Mouse (Mus musculus) forelimb bud, embryonic 11.5 days (tissue): ENCODE measurements around the gene Slc6a9.

Source experiments
- DNase-seq: peaks from one replicate; pipeline ENCODE4 v3.0.0-alpha.2; 2012; ENCODE audit warnings: low read depth, low spot score

Gene Slc6a9

DNA sequence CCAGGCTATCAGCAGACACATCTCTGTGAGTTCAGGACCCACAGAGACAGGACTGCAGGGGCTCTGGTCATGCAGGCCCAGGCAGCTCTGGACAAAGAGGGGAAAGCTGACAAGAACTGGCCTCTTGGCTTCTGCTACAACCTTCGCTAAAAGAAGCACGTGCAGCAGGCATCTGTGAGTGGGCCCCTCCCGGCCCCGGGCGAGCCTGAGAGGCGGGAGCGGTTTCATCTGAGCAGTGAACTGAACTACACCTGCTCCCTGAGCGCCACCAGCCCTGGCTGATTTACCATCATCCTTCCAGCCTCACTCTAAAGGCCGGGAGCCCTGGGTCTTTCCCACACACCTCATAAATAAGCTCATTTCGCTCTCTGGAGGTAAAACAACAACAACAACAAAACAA lies 44.0 kb downstream of the Slc6a9 start:
- no peak for DNase-seq

DNA sequence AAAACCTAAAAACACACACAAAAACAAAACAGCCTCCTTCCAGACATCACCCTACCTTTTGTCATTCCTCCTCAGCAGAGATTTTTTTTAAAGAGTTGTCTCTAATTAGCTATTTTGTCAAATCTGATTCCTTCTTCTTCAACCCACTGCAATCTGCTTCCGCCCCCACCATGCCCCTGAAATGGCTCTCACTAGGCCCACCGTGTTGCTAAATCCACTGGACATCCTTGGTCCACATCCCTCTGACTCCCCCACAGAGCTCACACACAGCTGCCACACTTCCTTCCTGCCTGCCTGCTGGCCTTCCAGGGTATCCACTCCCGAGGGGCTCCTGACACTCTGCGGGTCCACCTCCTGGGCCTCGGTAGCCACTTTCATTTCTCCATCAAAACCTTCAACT lies 44.4 kb downstream of the Slc6a9 start:
- DNase-seq = no peak

DNA sequence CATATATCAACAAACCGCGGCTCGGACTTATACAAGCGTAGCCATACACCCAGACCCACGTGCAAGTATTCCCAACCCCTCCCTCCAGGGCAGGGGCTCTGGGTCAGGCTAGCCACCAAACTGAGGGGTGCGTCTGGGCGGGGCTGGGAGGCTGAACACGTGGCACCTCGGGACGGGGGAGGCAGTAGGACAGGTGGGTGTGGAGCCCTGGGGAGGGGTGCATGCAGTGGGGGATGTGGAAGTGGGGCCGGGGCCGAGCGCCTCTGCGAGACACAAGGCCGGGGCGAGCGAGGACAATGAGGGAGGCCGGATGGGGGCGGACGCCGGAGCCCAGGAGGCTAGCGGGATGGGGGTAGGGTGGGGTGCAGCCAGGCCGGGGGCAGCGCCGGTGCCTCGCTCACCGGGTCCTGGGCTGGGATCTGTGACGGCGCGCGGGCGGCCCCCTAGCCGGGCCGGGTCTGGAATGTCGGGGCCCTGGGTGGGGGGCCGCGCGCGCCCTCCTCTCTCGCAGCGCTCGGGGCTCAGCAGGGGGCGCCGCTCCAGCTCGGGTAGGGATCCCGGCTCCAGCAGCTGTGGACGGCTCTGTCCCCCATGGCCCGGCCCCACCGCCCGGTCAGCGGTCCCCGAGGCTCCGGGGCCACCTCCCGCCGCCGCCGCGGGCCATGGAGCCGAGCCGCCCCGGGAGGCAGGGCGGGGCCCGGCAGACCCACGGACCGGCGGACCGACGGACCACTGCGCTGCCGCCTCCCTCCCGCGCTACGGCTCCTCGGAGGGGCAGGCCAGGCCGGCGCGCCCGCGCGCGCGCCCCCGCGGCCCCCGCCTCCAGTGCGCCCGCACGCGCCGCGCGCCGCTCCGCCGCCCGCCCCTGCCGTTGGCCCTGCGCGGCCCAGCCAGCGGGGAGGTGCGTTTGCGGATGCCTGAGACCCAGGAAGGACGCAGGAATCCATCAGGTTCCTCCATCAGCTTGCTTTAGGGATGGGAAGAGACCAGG lies 48.7 kb downstream of the Slc6a9 start, which contains the start of gene B4galt2:
B4galt2 (minus strand) TSS at position 787 of the 991 bp plus-strand sequence.
- DNase-seq = no peak

DNA sequence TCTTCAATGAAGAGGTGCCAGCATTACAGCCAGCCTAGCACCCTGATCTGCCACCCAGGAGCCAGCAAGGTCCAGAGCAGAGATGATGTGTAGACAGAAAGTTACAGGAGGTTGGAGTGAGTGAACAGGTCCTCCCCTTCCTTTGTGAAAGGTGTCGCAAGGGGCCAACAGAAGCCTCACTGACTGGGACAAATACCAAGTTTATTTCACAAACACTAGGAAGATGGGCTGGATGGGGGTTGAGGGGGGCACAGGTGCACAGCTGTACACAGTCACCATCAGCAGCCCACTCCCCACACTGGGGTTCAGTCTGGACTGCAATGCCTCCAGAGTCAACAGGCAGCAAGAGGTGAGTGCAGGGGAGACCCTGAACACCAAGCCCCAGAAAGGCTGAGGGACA lies 49.8 kb downstream of the Slc6a9 start:
- DNase-seq = no peak

DNA sequence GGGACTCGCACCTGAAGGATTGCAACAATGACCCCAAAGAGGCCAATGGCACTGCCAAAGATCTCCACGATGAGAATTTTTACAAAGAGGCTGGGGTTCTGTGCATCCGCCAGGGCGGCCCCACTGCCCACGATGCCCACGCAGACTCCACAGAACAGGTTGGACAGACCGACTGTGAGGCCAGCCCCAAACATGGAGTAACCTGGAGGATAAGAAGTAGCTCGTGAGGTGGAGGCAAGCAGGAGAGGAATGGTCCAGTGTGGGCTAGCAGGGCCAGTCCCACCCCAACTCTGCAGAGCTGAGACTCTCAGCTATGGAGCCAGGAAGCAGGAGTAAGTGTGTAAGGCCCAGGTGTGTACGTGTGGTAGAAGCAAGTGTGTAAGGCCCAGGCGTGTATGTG lies 50.8 kb downstream of the Slc6a9 start:
- no peak for DNase-seq

DNA sequence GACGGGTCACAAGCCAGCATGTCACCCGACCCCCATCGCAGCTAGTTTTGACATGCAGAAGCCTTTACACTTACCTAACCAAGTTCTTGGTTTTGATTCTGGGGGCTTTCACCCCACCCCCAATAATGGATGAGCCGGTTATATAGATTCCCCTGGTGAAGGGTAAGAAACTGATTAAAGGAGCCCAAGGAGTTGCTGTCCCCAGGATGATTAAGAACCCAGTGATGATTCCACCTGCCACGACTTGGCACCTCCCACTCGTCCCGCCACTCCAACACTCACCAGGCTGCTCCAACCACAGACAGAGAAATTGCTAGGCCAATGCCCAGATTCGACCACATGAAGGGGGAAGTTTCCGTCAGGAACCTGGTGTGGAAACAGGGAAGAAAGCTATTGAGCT lies 51.7 kb downstream of the Slc6a9 start:
- no peak for DNase-seq

DNA sequence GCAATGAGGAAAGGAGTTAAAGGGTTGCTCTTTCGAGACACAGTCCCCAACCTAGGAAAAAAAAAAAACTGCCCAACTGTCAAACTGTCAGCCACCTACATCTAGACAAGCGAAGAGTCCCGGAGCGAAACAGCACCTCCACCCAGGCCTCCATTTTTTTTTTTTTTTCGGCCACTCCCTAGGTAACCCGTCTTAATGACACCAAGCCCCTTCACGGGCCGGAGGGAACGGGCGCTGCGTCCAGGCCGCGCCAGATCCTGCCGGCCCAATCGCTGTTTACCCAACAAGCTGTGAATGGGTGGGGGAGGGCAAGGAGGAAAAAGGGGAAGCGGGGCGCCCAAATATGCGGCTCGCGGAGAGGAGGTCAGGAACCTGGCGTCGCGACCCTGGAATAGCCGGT lies 52.3 kb downstream of the Slc6a9 start:
- no peak for DNase-seq

DNA sequence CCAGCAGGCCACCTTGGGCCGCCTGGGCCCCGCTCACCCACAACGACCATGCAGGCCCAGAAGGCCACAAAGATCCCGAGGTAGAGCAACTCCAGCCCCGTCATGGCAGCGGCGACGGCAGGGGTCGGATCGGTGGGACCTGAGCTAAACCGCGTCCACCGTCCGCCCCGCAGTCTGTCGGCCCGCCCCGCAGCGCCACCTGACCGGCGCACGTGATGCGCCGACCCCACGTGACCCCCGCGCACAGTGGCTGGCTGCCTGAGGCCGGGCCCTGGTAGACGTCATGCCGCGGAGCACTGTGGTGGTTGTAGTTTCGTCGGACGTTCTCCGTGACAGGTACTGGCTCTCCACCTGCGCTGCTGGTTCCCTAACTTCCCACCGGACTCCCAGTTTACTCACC lies 52.8 kb downstream of the Slc6a9 start, which contains the start of gene Atp6v0b:
Atp6v0b (minus strand) TSS at position 201 of the 400 bp plus-strand sequence.
- DNase-seq = peak; percentile 87

DNA sequence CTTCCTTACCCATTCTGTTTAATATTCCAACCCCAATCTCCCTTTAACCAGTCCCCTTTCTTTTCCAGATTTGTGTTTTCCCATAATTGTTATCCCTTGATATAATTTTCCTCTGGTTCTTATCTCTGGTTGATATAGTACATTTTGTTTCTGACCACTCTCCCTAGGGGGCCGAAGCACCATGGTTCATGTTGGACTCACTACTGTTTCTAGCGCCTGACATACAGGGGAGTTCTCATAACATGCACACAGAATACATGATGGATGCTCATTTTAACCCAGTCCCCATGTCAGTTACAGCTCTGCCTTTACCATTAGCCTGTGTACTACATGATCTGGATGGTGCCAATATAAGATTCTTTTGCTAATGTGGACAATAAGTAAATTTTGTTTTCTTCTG lies 53.6 kb downstream of the Slc6a9 start:
- no peak for DNase-seq

DNA sequence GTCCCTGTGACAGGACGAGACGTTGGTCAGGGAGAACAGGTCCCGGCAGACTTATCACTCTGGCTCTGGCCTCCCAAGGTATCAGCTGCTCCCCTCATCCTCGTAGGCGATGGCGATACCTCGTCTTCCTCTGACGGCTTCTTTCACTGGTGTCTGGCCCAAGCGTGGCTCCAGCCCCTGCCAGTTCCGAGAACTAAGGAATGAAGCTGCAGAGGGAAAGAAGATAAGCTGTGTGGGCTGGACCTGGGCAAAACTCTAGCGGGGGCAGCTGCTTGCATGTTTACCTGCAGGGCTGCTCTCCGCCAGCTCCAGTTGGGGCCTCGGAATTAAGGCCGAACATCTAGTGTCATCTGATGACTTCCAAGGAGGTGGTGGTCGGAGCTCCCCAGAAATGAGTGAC lies 55.2 kb downstream of the Slc6a9 start:
- DNase-seq = no peak

DNA sequence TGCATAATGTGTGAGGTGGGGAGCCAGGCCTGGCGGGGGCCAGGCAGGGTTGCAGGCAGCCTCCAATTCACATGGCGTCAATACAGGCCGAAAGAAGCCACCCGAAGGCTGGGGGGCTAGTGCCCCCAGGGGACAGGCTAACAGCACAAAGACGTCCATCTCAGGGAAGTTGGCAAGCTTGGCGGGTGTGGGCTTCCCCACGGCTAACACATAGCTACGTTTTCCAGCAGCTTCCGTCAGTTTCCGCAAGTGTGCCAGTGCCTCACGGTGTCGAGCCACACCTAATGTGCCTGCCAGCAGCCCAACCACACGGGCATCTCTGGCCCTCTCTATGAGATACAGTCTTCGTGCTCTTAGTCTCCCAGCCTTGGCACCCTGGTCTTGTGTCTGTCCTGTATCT lies 55.7 kb downstream of the Slc6a9 start:
- no peak for DNase-seq

DNA sequence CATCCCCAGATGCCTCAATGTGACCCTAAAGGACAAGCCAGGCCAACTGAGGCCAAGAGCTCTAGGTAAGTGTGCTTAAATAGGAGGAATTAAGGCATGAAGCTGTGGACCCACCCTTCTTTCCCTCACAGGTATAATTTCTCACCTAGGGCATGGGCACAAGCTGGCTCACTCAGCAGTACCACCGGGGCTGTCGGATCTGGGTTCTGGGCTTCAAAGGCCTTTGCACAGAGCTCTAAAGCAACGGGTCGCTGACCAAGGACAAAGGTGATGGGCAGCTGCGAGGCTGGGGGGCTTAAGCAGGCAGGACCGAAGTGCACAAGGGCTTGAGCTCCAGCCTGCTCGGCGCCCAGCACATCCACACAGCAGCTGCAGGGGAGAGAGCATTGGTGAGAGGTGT lies 56.4 kb downstream of the Slc6a9 start:
- DNase-seq = no peak

DNA sequence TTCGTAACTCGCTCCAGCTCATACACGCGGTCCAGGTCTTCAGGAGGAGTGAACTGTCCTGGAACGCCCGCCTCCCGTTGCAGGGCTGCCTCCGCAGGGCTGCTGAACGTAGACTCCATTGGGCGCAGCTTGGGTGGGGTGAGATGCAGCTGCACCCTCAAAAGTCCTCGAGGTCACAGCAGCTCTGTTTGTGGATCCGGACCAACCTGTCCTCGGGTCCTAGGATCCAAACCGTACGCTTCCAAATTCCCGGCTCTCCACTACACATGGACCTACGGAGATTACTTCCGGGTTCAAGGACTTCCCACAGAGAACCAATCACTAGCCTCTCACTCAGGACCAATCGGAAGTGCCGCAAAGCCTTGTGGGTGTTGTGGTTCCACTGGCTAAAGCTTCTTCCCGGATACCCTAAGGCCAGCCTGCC lies 57.4 kb downstream of the Slc6a9 start, which contains the start of gene Dph2:
Dph2 (minus strand) TSS at position 295 of the 424 bp plus-strand sequence.
- peak; percentile 90 for DNase-seq

DNA sequence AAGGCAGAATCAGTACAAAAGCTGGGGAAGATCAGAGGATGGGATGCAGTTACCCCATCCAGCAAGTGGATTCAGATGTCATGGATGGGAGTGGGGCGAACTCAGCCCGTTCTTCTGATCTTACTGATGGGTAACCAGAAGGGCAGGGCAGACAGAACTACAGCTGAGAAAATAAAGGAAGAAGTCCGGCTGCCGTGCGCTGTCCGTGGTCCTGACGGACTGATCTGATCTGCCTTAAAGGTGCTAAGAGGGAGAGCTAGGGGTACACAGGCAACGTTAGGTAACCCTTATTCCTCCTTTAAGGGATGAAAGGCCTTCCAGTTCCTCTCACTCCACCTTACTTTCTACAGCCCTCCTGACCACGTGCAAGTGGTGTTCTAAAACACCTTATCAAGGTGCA lies 59.1 kb downstream of the Slc6a9 start:
- no peak for DNase-seq

DNA sequence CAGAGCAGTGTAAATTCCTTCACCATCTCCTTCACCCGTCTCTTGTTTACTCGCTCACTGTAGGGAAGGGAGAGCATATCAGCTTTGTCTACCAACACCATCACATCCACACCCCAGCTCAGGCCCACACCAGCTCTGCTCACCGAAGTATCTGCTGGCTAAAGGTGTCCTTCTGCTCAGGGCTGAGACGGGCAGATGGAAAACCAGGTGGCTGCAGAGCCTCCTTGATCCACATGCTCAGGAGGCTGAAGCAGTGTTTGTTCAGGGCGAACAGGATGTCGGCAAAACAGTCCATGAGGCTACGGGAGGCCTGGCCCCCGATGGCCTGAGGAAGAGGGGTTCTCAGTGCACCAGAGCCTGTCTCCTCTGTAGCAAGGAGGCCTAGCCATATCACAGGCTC lies 60.3 kb downstream of the Slc6a9 start:
- DNase-seq = no peak

DNA sequence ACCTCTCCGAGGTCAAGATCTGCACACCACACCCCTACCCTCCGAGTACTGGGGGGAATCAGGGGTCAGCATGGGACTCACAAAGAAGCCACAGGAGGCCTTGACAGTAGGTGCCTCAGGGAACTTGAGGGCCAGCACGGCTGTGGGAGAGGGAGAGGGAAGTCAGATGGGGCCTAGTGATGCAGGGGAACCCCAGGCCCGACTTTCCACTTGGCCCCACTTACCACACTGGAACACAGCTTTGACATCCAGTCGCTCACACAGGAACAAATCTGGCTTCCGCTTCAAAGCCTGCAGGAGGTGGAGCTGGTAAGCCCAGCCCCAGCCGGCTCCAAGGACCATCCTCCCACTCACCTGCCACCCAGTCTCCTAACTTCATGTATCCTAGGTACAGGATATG lies 61.0 kb downstream of the Slc6a9 start:
- no peak for DNase-seq

DNA sequence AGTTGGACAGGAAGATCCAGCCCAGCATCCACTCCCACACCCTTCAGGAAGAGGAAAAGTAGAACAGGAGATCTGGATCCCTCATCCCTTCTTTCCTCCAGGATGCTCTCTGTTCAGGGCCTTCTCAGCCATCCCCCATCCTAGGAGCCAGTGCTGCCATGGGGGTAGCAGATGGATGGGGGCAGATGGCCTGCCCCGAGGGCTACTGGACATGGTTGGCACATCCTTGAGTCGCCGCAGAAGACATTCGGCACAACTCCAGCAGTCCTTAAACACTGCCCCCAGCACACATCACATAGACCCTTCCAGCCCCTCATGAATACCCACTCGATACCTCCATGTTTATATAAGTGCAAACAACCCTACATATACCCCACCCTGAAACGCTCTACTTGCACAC lies 61.7 kb downstream of the Slc6a9 start:
- no peak for DNase-seq

DNA sequence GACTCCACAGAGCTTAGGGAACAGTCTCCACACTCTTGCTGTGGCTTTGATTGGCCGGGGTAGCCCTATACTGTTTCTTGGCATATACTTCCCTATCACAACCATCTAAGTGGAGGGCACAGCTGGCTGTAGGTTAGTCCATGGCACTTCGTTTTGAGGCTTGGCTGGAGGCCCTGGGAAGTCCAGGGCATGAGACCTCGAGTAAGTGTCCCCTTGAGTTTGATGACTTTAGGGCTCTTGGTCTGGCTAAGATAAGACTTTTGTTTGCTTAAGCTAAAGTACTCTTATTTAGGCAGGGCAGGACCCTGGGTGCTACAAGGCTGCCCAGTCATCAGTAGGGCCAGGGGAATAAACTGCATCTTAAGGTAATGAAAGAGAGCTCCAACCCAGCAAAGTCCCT lies 63.8 kb downstream of the Slc6a9 start:
- no peak for DNase-seq

DNA sequence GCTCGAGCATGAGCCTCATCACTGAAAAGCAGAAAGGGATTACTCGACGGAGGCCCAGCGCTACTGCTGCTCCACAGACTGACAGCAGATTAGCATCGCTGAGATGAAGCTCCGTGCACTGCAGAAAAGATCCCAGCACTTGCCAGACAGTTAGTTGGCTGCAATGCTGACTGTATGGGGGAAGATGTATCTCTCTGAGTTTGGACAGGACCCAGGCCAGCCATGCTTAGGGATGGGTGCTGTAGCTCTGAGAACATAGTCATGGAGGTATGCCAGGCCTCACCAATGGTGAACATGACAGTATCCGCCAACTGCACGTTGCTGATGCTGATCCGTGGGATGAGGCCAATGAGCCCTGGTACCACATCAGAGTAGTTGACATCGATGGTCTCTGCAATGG lies 69.8 kb downstream of the Slc6a9 start:
- DNase-seq = no peak

DNA sequence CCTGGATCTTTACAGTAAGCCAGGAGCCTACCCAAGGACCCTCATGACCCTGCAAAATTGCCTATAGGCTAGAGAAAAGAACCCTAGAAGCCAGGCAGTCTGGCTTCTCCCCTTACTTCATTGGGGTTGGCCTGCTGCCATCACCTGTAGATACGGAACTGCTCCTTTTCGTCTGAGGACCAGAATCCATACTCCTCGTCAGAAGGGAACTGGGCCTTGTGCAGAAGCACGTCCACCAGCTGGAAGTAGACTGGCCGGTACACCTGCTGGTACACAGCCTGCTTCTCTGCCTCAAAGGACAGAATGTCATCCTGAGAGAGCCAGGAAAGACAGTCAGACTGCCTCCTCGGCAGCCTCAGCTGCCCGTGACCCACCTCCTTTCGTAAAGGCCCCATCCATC lies 70.5 kb downstream of the Slc6a9 start:
- DNase-seq = no peak

DNA sequence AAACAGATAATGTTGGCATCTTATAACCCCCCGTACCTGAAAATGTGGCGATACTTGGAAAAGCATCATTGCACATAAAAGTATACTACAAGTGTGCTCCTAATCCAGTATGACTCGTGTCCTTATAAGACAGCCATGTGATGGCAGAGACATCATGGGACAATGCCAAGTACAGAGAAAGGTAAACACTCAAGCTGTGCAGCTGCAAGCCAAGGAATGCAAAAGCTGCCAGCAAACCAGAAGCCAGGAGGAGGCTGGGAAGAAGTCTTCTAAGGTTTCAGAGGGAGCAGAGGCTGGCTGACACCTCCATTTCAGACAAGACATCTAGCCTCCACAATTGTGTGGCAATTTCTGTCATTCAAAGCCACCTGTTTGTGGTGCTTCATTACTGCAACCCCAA lies 71.9 kb downstream of the Slc6a9 start:
- DNase-seq = no peak

DNA sequence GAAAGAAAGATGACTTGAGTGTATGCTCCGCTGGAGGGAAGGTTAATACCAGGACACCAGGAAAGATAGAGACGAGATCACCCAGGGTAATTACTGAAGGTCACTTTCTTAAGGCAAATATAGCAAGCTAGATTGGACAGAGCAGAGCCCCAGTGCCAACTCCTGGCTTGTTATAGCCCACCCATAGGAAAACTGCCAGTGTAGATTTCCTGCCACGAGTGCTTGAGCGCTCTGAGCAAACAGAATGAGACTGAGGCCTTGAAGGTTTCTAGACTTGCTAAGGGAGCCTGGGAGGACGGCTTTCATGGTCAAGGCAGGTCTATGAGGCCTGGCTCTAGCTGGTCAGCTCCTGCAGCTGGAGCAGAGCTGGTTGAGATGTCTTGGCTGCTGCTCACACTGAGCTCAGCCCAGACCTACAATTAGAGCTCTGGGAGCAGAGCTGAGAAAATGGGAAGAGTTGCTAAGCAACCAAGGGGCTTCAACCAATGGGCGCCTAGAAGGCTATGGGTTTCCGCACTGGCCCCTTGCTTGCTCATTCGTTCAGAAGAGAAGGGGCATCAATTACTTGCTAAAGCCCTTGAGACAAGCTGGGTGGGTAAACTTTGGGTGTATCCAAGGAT lies 74.6 kb downstream of the Slc6a9 start:
- no peak for DNase-seq

DNA sequence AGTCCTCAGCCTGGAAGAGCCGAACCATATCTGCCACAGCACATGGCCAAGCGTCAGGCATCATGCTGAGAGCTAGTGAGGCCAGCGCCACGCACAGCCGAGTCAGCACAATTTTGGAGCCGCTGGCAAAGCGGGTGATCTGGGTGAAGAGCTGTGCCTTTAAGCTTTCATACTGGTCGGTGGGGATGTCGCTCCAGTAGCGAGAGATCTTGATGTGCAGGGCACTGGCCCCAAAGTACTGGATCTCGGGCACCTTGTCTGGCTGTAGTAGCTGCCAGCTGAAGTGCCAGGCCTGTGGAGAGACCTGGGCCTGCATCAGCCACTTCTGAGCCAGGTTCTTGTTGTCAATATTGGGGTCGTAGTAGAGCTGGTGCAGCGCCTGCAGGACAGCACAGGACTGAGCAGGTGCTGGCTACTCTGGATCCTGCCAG lies 77.8 kb downstream of the Slc6a9 start:
- DNase-seq = no peak
